Mouse (Mus musculus) left cerebral cortex, postnatal 4 days (tissue): ENCODE data around the gene Akap8. TPM values are rescaled to one million over a fixed set of nuclear protein-coding genes. Genes with fewer than 3 reads are reported as not detected.
A peak's percentile ranks its signal among the peaks of the same experiment; 100 is the strongest.

Experiments used
- DNase-seq: peaks from one replicate; pipeline ENCODE4 v3.0.0-alpha.2; 2022
- intact Hi-C: fragments of 180-260 bp; cut with DNase I; formaldehyde crosslinking; loops from one replicate; pipeline ENCODE4 v1.15.1; 2025
- total RNA-seq, 2 experiments: library from RNA; stranded (reverse); gene quantifications; 2 replicates each; pipeline ENCODE4 v1.2.3; 2021

The Akap8 gene
- total RNA-seq, 2 experiments from 2014 or later: 111 to 123 TPM

DNA sequence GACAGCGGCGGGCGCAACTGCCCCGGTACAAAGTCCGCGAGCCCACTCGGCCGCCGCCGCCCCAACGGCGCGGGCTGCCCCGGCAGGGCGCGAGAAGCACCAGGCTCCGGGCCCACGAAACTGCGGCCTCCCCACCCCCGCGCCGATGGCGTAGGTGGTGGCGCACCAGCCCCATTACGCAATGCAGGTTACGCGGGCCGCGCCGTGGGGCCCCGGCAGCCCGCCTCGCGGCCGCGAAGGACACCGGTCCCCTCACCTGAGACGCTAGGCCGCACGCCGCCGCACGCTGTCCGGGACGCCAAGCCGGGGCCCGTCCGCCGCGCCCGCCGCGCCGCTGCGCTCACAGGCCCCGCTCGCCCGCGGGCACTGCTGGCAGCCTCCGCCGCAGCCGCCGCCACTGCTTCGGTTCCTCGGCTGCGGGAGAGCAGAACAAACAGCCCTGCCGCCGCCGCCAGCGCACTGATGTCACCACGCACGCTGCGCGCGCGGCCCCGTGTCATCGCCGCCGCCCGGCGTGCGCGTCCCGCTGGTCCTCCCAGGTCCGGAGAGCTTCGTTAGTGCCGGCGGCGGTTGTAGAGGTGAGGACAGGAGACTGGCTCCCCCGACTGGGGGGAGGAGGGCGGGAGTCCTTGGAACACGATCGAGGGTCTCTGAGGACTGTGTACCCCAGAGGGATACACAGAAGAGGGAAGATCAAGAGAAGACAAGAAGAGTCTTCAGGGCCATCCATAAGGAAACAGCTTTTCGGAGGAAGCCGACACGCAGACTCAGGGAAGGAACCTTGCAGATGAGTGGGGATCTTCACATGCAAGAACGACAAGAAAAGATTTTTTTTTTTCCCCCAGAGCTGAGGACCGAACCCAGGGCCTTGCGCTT is 36.5 kb downstream of the Akap8 start, which contains the start of gene Brd4:
Gene Brd4 (minus strand): TSS at position 461 of the 876 bp plus-strand sequence.
- DNase-seq: peak; percentile 91
- intact Hi-C loops: no loop called here

DNA sequence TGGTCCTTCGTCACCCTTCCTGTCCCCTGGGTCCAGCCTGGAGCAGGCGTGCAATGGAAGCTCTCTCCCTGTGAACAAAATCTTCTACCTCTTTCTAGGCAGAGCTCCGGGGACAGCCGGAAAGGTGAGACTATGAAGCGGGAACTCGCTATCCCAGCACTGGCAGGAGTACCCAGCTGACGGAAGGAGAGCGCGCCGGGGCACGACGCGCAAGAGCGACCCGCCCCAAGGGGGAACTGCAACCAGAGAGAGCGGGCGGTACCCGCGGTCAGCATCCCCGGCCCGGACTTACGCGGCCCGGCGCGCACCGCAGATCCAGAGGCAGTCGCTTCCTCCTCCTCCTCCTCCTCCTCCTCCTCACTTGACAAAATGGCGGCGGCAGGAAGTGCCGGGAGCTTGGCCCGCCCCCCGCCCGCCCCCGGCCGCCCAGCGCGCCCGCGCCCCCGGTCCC is 37.2 kb downstream of the Akap8 start:
- intact Hi-C loops: no loop called here
- peak; percentile 50 for DNase-seq

DNA sequence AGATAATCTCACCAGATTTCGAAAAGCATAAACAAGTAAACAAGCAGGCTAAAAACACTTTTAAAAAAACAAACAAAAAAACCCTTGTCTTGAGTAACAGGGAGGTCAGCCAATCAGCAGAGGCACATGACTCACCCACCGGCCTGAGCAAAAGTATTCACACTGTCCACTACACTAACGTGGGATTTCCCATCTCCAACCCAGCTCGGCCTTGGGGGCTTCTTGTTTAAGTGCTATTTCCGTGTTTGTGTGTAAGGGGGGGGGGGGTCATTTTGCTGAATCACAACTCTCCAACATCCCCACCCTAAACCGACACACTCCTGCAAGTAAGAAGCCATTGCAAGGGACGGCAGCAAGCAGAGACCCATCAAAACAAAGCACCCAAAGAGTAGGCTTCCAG is 37.7 kb downstream of the Akap8 start:
- DNase-seq: peak; percentile 10
- intact Hi-C loops: no loop called here

DNA sequence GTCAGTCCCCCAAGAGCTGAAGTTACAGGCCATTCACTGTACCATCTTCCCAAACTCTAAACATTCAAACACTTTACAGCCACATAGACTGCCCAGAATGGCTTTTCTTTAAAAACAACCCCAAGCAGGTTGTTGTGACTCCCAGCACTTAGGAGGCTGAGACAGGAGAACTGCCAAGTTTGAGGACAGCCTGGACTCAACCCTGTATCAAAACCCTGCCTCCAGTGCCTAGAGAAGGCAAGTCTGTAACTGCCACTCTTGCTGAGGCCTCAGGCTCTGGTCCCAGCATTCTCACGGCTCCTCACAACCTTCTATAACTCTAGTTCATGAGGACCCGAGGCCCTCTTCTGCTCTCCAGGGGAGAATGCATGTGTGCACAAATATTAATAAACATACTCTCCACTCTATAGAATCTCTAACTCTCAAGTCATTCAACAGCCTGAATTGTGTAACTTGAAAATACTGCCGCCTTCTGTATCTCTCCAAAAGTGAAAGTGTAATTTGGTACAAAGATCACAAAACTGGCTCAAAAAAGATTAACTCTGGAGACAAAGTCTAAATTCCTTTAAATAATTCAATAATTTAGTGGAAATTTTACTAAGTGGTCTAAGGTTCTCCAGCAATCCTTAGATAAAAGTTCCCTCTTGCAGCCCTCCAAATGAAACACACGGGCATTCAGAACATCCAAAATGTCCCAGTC is 39.3 kb downstream of the Akap8 start:
- no peak for DNase-seq
- intact Hi-C loops: no loop called here

DNA sequence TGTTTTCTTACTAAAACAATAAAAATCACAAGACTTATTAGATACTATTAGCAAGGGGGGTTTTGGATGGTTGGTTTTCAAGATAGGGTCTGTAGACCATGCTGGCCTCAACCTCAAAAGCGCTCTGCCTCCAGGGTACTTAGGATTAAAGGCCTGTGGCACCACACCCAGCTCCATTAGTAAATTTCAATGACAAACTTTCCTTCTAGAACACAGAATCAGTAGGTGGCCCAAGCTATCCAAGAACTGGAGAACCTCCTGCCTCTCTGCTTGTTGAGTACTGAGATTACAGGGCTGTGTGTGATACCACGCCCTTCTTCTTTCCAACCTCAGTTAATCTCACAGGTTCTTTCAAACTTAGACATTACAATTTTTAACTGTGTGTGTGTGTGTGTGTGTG is 39.9 kb downstream of the Akap8 start:
- no peak for DNase-seq
- intact Hi-C loops: no loop called here

DNA sequence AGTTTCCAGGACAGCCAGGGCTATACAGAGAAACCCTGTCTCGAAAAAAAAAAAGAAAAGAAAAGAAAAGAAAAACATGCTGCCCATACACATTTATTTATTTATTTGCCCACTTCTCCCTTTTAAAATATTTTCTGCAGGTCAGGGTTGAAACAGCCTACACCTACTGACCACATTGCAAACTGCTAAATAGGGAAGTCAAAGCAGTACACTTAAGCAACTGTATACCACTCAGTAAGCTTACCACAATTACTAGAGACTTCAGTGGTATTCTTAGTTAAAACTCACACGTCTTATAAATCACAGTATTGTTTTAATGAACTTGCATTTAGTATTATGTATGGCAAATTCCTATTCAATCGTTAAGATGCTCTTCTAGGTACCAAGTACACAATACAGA is 40.5 kb downstream of the Akap8 start:
- no peak for DNase-seq
- intact Hi-C loops: no loop called here

DNA sequence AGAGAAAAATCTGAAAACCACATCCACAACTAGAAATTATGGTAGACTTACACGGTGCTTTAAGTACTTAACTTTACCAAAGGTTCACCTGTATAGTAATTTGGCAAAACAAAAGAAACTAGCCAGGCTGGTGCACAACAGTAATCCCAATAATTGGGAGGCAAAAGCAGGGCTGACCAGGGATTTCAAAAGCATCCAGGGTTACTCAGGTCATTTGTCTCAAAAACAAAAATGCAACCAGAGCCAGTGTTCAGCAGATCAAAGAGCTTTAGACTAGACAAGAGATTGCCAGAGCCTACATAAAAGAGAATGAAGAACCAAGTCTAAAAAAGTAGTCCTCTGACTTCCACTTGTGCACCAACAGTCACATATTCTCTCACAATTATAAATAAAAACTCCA is 43.8 kb downstream of the Akap8 start:
- intact Hi-C loops: no loop called here
- no peak for DNase-seq

DNA sequence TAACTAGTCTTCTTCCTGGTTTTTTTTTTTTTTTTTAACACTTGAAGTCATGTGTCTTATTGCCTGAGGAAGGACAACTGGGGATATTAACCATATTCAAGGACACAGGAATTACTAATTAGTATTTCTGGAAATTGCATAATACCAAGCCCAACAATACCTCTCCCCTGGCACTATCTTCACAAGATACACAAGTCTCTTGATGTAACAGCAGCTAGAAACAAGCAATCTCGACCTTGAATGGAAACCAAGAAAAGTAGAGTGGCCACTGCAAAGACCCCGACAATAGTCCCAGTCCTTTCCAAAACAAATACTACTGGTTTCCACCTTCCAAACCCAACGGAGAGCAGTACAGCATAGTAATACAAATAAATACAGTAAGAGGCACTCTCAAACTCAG is 45.5 kb downstream of the Akap8 start:
- intact Hi-C loops: no loop called here
- no peak for DNase-seq

DNA sequence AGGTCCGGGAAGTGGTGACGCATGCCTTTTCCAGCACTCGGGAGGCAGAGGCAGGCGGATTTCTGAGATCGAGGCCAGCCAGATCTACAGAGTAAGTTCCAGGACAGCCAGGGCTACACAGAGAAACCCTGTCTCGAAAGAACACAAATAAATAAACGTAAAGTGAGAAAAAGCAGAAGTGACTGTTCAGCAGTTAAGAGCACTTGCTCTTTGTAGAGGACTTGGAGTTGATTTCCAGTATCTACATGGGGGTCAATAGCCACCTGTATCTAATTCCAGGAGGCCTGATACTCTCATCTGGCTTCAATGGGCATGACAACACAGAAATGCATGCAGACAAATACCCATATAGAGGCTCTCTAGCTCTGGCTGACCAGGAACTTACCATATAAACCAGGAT is 51.9 kb downstream of the Akap8 start:
- DNase-seq: no peak
- intact Hi-C loops: no loop called here

DNA sequence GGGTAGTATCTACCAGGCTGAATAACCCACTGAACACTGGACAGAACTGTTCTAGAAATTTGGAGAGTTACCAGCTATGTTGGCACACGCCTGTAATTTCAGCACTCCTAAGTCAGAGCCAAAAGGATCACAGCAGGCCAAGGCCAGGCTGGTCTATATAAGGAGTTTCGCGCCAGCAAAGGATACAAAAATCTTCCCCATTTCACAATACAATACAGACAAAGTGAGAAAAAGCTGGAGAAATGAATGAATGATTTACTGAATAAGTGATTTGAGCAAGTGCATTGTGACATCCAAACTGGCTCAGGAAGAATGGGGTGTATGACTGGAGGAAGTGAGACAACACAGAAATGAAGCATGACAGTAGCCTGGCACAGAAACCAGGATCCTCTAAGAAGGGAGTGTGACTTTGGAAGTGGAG is 52.5 kb downstream of the Akap8 start:
- intact Hi-C loops: no loop called here
- DNase-seq: peak; percentile 15

DNA sequence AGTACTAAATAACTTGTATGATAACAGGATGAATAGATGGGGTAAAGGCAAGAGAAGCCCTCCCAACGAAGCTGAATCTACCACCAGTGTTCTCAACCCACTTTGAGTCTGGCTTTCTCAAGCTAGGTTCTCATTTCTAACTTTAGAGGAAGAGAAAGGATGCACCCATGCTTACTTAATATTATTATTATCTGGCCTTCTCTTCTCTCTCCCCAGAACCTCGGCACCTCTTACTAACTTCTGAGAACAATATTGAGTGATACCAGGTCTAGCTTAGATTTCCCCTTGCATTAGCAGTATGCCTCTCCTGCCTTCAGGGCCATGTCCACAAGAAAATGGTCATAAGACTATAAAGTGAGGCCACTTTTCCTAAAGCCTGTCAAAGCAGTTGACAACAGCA is 52.9 kb downstream of the Akap8 start:
- intact Hi-C loops: no loop called here
- DNase-seq: no peak

DNA sequence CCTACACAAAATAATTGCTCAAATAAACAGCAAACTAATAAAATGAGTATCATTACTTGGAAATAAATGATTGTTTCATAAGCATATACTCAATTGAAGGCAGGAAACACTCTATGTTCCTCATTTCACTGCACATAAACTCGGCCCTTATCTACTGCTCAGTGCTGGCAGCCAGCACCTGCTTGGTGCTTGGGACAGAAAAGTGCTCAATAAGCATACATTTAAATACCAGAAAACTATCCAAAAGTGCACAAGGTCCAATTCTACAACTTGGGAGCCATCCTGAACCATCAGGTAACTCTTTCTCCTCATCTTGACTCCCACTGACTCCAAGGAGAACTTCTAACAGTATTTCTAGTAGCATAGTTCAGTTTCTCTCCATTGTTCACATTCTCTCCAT is 53.4 kb downstream of the Akap8 start:
- intact Hi-C loops: no loop called here
- DNase-seq: no peak

DNA sequence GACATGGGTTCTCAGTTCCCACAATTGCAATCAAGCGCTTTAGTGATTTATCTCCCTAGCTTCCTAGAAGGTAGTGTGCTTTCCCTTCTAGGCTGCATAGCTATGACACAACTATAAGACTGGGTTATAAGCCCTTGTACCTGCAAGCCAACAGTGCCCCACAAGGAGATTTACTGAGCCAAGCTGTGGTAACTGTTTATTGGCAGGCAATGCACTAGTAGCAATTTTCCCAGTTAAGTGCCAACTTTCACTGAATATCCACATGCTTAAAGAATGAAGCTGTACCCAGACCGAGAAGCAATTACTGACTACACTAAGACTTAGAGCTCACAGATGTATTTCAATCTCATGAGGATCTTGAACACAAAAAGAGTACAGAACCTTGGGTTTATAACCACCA is 57.4 kb downstream of the Akap8 start:
- intact Hi-C loops: no loop called here
- DNase-seq: no peak

DNA sequence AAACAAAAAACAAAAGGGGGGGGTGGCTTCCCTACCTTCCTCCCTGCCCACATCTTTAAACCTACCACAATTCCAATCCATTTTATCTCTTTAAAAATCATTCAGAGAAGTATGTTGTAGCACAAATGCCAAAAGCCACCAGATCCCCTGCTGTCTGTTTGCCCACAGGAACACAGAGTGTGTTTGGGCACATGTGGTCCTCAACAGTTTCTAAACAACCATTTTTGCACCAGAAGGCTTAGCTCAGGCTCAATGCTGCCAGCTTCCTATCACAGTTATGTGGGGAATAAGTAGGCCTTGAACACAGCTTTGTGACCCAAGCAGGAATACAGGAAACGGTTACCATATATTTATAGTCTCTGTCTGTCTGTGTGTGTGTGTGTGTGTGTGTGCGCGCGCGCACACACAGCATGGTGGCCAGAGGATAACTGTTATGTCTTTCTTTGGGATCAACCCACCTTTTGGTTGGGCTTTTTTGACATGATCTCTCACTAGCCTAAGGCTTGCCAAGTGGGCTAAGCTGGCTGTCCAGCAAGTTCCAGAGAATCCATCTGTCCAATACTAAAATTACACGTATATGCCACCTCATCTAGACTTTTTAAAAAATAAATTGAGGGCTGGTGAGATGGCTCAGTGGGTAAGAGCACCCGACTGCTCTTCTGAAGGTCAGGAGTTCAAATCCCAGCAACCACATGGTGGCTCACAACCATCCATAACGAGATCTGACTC is 58.0 kb downstream of the Akap8 start:
- intact Hi-C loops: no loop called here
- DNase-seq: no peak

DNA sequence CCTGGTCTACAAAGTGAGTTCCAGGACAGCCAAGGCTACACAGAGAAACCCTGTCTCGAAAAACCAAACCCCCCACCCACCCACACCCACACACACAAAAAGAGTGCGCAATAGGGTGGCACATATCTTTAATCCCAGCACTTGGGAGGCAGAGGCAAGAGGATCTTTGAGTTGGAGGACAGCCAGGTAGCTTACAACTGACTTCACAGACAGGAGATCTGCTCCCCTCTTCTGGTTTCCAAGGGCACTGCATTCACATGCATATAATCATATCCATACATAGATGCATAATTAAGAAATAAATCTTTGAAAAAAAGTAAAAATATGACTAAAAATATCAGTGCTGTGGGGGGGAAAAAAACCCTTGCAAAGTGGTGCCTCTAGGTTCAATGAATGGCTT is 62.2 kb downstream of the Akap8 start:
- no peak for DNase-seq
- intact Hi-C loops: no loop called here

DNA sequence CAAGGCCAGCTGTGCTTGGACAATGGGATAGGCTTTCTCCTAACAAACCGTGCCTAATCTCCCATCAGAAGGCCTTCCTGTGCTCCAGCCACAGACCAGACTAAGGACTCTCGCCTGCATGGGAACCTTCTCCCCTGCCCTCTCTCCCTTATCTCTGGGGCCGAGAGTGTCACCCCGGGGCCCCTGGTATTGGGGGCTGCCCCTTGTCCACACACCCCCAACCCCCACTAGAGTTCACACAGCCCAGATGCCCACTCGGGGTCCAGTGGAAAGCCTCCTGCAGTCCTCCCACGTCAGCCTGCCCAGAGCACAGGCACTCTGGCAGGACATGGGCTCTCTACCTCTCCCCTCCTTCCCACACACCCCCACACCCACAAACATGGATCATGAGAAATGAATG is 63.1 kb downstream of the Akap8 start:
- intact Hi-C loops: no loop called here
- DNase-seq: no peak

DNA sequence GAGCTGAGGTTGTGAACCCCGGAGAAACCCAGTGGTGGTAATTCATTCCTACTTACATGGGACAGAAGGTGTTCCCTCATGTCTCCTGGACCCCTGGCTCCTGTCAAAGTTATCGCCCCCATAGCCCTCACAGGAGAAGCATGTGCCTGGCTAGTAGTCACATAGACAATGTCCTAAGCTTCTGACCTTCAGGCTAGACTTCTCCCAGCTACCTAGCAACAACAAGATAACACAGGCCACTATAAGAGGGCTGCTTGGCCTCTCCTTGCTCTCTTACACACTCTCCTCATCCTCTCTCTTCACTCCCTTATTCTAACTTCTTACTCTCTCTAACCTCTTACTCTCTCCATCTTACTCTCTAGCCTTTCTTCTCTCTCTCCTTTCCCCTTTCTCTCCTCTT is 63.6 kb downstream of the Akap8 start:
- DNase-seq: no peak
- intact Hi-C loops: no loop called here

DNA sequence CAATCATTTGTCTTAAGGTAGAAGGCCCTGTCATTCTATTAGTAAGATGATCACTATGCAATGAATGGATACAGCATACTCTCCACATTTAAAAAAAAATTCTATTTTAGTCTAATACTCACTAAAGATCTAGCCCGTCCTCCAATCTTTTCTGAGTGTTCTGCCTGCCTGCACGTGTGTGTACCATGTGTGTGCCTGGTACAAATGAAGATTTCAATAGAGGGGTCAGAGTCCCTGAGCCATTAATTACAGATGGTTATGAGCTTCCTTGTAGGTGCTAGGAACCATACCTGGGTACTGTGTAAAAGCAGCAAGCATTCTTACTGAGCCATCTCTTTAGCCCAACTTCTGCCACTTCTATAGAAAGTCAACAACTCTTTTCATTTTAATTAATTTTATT is 64.1 kb downstream of the Akap8 start:
- intact Hi-C loops: no loop called here
- DNase-seq: no peak
